Mouse (Mus musculus): Measurements from ENCODE around the gene Hist1h4b. TPM values are rescaled to one million over a fixed set of nuclear protein-coding genes. Genes with fewer than 3 reads are reported as not detected.

Hist1h4b gene
- polyA plus RNA-seq, 1 experiment from 2014 or later = 2.0 TPM

- TF ChIP-seq CTCF (IDR thresholded peaks at IDR 0.05) = no peak
- H3K27me3 ChIP-seq = no peaks in the 10 kb centered on the region
- ChIA-PET POLR2A (no interaction called here), CTCF (interaction anchor here (3.3 kb wide), 1 partner anchor 27 kb away, joined by 23 read pairs; no protein-coding TSS in a partner anchor)
- DNase-seq (ENCODE audit: low read depth, low spot score) (no peak), ATAC-seq (no peak)
- in situ Hi-C loops (cut with MboI; ENCODE audit: low pct_unique_long_range_greater_than_20kb) = loop anchor here (25.0 kb wide), 1 partner anchor 291 kb away; no protein-coding TSS in a partner anchor
Measured at GRCm38 (mm10) chr13:23728472-23729191, 28.2 kb upstream of the Hist1h4b start.

- DNase-seq (ENCODE audit: low read depth, low spot score) (no peak), ATAC-seq (no peak)
- in situ Hi-C loops (cut with MboI; ENCODE audit: low pct_unique_long_range_greater_than_20kb) = loop anchor here (25.0 kb wide), 1 partner anchor 292 kb away; no protein-coding TSS in a partner anchor
- POLR2A ChIA-PET = no interaction called here
- CTCF ChIA-PET = interaction anchor here (3.3 to 4.6 kb wide), 2 partner anchors 21 to 28 kb away, joined by 21 to 23 read pairs; no protein-coding TSS in a partner anchor
- TF ChIP-seq CTCF (IDR thresholded peaks at IDR 0.05) = no peak
- no peaks in the 10 kb centered on the region for H3K27me3 ChIP-seq
Measured at GRCm38 (mm10) chr13:23729192-23729525, 27.7 kb upstream of the Hist1h4b start.

GRCm38 (mm10) chr13:23729706-23730105 lies 27.1 kb upstream of the Hist1h4b start:
- no peak for DNase-seq (ENCODE audit: low read depth, low spot score)
- in situ Hi-C loops (cut with MboI; ENCODE audit: low pct_unique_long_range_greater_than_20kb) = loop anchor here (10.0 to 25.0 kb wide), 2 partner anchors 105 to 292 kb away; partner anchors contain the start of genes Hist1h1e and Hist1h2be
- POLR2A ChIA-PET = interaction anchor here (0.7 to 0.8 kb wide), 2 partner anchors 17 to 40 kb away, joined by 3 read pairs; no protein-coding TSS in a partner anchor

GRCm38 (mm10) chr13:23730479-23730878 lies 26.3 kb upstream of the Hist1h4b start:
- CTCF ChIA-PET = interaction anchor here (3.3 to 4.6 kb wide), 2 partner anchors 22 to 29 kb away, joined by 21 to 23 read pairs; no protein-coding TSS in a partner anchor
- peak; percentile 82 for ATAC-seq
- POLR2A ChIA-PET = interaction anchor here (0.6 to 1.2 kb wide), 3 partner anchors 30 to 41 kb away, joined by 3 to 4 read pairs (median 3); no protein-coding TSS in a partner anchor
- DNase-seq (ENCODE audit: low read depth, low spot score) = peak; percentile 91
- no peaks in the 10 kb centered on the region for H3K27me3 ChIP-seq
- no peak for TF ChIP-seq CTCF (IDR thresholded peaks at IDR 0.05)
- in situ Hi-C loops (cut with MboI; ENCODE audit: low pct_unique_long_range_greater_than_20kb) = loop anchor here (10.0 to 25.0 kb wide), 2 partner anchors 106 to 293 kb away; partner anchors contain the start of genes Hist1h1e and Hist1h2be

More at GRCm38 (mm10) chr13:23729706-23730105, 27.1 kb upstream of the Hist1h4b start:
- no peak for ATAC-seq
- CTCF ChIA-PET = interaction anchor here (3.3 to 4.6 kb wide), 2 partner anchors 21 to 28 kb away, joined by 21 to 23 read pairs; no protein-coding TSS in a partner anchor
- H3K27me3 ChIP-seq = no peaks in the 10 kb centered on the region
- TF ChIP-seq CTCF (IDR thresholded peaks at IDR 0.05) = no peak

GRCm38 (mm10) chr13:23732156-23732804 lies 24.5 kb upstream of the Hist1h4b start:
- in situ Hi-C loops (cut with MboI; ENCODE audit: low pct_unique_long_range_greater_than_20kb) = loop anchor here (10.0 to 25.0 kb wide), 2 partner anchors 107 to 295 kb away; partner anchors contain the start of genes Hist1h1e and Hist1h2be
- DNase-seq (ENCODE audit: low read depth, low spot score) = no peak
- ChIA-PET POLR2A (interaction anchor here (3.5 kb wide), 1 partner anchor 31 kb away, joined by 12 read pairs; no protein-coding TSS in a partner anchor), CTCF (interaction anchor here (0.9 to 15.1 kb wide), 4 partner anchors 21 to 49 kb away, joined by 3 to 137 read pairs (median 12); partner anchors contain the start of genes Hist1h2ac, Hist1h2bc and Hist1h4c)
- TF ChIP-seq CTCF (IDR thresholded peaks at IDR 0.05) = peak; percentile 81
- H3K27me3 ChIP-seq = no peaks in the 10 kb centered on the region
- no peak for ATAC-seq

- DNase-seq (ENCODE audit: low read depth, low spot score) (no peak), ATAC-seq (no peak)
- in situ Hi-C loops (cut with MboI; ENCODE audit: low pct_unique_long_range_greater_than_20kb) = loop anchor here (10.0 to 25.0 kb wide), 2 partner anchors 112 to 300 kb away; partner anchors contain the start of genes Hist1h1e and Hist1h2be
- POLR2A ChIA-PET = interaction anchor here (0.7 kb wide), 1 partner anchor 53 kb away, joined by 3 read pairs; the partner anchor contains the start of gene Hist1h2bc
- no peak for TF ChIP-seq CTCF (IDR thresholded peaks at IDR 0.05)
- no peaks in the 10 kb centered on the region for H3K27me3 ChIP-seq
- CTCF ChIA-PET = interaction anchor here (1.0 to 15.1 kb wide), 5 partner anchors 10 to 37 kb away, joined by 3 to 137 read pairs (median 4); partner anchors contain the start of gene Hist1h4c
Measured at GRCm38 (mm10) chr13:23737091-23737490, 19.7 kb upstream of the Hist1h4b start.

- TF ChIP-seq CTCF (IDR thresholded peaks at IDR 0.05) = no peak
- no peak for ATAC-seq
- no peak for DNase-seq (ENCODE audit: low read depth, low spot score)
- in situ Hi-C loops (cut with MboI; ENCODE audit: low pct_unique_long_range_greater_than_20kb) = loop anchor here (10.0 to 25.0 kb wide), 2 partner anchors 113 to 301 kb away; partner anchors contain the start of genes Hist1h1e and Hist1h2be
- no peaks in the 10 kb centered on the region for H3K27me3 ChIP-seq
- POLR2A ChIA-PET = no interaction called here
- CTCF ChIA-PET = interaction anchor here (1.3 to 15.1 kb wide), 2 partner anchors 11 to 38 kb away, joined by 5 to 137 read pairs; partner anchors contain the start of gene Hist1h4c
Measured at GRCm38 (mm10) chr13:23738041-23738440, 18.8 kb upstream of the Hist1h4b start.

- no peaks in the 10 kb centered on the region for H3K27me3 ChIP-seq
- DNase-seq (ENCODE audit: low read depth, low spot score) (no peak), ATAC-seq (peak; percentile 68)
- POLR2A ChIA-PET = no interaction called here
- TF ChIP-seq CTCF (IDR thresholded peaks at IDR 0.05) = no peak
- in situ Hi-C loops (cut with MboI; ENCODE audit: low pct_unique_long_range_greater_than_20kb) = loop anchor here (10.0 to 25.0 kb wide), 2 partner anchors 114 to 301 kb away; partner anchors contain the start of genes Hist1h1e and Hist1h2be
- CTCF ChIA-PET = interaction anchor here (1.4 to 15.1 kb wide), 2 partner anchors 13 to 39 kb away, joined by 3 to 137 read pairs; partner anchors contain the start of genes Hist1h3b and Hist1h4c
Measured at GRCm38 (mm10) chr13:23738677-23739068, 18.1 kb upstream of the Hist1h4b start, which contains the start of gene Hist1h1c. Gene Hist1h1c, plus strand, starts transcription at chr13:23738808.

- no peak for TF ChIP-seq CTCF (IDR thresholded peaks at IDR 0.05)
- H3K27me3 ChIP-seq = no peaks in the 10 kb centered on the region
- in situ Hi-C loops (cut with MboI; ENCODE audit: low pct_unique_long_range_greater_than_20kb) = loop anchor here (10.0 to 25.0 kb wide), 2 partner anchors 114 to 302 kb away; partner anchors contain the start of genes Hist1h1e and Hist1h2be
- DNase-seq (ENCODE audit: low read depth, low spot score) (no peak), ATAC-seq (peak; percentile 68)
- CTCF ChIA-PET = interaction anchor here (1.4 to 15.1 kb wide), 2 partner anchors 13 to 39 kb away, joined by 3 to 137 read pairs; partner anchors contain the start of genes Hist1h3b and Hist1h4c
- POLR2A ChIA-PET = interaction anchor here (0.6 to 1.0 kb wide), 5 partner anchors 18 to 176 kb away, joined by 3 to 4 read pairs (median 3); partner anchors contain the start of gene Hist1h4b
Measured at GRCm38 (mm10) chr13:23739069-23739921, 17.5 kb upstream of the Hist1h4b start.

Measured in Patski (cell line).